Mouse (Mus musculus): ENCODE measurements around the gene St6galnac4.

DNA sequence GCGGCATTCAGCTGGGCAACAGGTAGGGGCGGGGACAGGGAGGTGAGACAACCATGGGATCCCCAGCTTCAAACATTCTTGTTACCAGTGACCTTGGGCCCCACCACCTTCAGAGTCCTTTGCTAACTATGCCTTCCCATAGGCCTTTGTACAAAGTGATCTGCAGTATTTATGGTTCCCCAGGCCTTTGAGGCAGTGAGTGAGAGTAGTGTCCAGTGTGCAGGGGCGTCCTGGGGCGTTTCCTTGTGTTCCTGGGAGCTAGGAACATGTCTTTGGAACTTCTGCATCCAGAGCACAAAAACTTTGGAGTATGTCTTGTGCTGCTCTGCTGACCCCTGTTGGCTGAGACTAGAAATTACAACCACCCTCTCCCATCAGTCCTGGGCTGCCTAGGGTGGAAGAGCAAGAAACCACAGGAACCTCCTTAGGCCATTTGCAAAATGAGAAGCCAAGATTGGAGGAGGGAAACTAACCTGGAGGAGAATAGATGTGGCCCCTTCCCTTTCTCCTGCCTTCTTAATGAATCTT is 20.3 kb upstream of the St6galnac4 start:
- TF ChIP-seq CTCF (conservative IDR thresholded peaks at IDR 0.05; ENCODE audit: insufficient read depth, insufficient read length, low read depth, low read length): peak; percentile 92
- TF ChIP-seq POLR2A (IDR thresholded peaks at IDR 0.05; ENCODE audit: low read depth, low read length): no peak

Data from kidney, adult 2 months (tissue).